Mouse (Mus musculus): ENCODE results near the gene Alg1.

GRCm38 (mm10) chr16:5244411-5244810, 11.0 kb downstream of the Alg1 start:
- TF ChIP-seq CTCF (IDR thresholded peaks at IDR 0.05; ENCODE audit: low read depth, low read length) (peak; percentile 89), POLR2A (IDR thresholded peaks at IDR 0.05; ENCODE audit: extremely low read depth, insufficient read depth, low read length) (no peak)
